Mouse (Mus musculus): ENCODE data around the gene Prr5. TPM values are rescaled to one million over a fixed set of nuclear protein-coding genes. Genes with fewer than 3 reads are reported as not detected.
A peak's percentile ranks its signal among the peaks of the same experiment; 100 is the strongest.

Prr5 gene
- total and polyA plus RNA-seq, 3 experiments: 2.8 to 8.1 (median 4.9) TPM

DNA sequence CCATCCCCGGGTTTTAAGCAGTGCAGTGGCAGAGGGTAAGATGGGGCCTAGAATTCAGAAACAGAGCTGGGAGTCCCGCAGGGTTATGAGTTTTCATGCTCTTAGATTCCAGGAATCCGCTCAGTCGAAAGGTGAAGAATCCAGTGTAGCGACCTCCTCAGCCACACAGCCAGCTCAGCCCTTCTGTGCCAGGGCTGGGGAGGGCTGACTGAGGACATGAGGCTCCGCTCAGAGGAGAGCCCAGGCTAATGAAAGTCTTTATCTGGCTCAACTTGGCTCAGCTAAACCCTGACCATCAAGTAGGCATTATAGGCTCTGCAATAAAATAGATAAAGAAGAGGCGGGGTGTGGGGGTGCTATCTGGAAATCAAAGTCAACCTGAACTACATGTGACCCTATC lies 16.3 kb upstream of the Prr5 start:
- Histone ChIP-seq H3K79me2 (replicated peaks; ENCODE audit: control insufficient read depth, insufficient read depth, low read length) (no peaks in the 10 kb centered on the region), H3K9ac (ENCODE audit: low read depth, low read length) (no peak overlapping the region), H3K4me3 (no peak overlapping the region), H3K27me3 (ENCODE audit: control insufficient read depth, insufficient read depth, low read length) (no peaks in the 10 kb centered on the region), H3K36me3 (ENCODE audit: control insufficient read depth, insufficient read depth, low read length) (no peaks in the 10 kb centered on the region), H3K4me1 (ENCODE audit: control insufficient read depth, insufficient read depth, low read length) (peaks cover 5% of the 10 kb centered on the region), H3K27ac (no peak overlapping the region)
- no peak for TF ChIP-seq POLR2A (IDR thresholded peaks at IDR 0.05; ENCODE audit: insufficient read depth, low read depth, low read length)
- no peak for TF ChIP-seq EP300 (IDR thresholded peaks at IDR 0.05; ENCODE audit: insufficient read depth, low read depth, low read length)
- TF ChIP-seq CTCF (IDR thresholded peaks at IDR 0.05): no peak
- WGBS: 98% methylated on average over 7 of the region's 7 CpGs
- intact Hi-C loops (cut with DNase I): no loop called here
- no peak for DNase-seq

DNA sequence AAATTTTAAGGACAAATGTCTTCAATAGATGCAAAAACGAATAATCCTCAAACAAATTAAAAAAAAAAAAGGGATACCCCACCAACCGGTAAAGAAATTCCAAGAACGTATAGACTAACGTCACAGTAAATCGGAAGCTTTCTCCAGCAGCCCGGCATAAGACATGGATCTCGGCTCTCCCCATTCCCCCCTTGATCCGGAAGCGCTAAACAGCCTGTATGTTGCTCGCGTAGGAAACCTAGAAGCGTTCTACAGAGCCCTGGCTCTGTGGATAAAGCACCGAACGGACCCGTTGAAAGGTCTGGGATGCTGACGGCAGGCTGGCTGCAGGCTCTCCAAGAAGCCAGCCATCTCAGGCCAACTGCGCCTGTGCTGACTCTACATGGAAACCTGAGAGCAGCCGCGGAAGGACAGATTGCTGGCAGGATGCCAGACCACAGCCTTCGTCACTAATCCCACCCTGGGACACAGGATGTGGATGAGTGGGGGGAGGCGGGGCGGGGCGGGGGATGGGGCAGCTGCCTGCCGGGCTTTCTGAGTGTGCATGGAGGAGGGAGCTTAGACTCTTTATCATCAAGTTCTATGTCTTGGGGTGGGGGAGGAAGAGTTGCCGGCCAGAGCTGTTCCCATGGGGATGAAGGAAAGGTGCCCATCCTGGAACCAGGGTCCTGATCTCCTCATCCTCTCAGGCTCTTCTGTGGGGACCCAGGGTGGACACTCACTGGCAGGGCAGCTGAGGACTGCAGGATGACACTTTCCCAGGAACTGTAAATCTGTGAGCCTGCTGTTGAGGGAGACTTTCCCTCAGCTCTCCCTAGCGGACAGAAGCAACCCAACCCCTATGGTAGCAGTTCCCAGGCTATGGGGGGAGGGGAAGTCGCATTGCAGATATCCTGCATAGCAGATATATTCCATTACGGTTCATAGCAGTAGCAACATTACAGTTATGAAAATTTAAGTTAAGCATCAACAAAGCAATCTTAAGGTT lies 15.1 kb upstream of the Prr5 start:
- 5% methylated on average over 28 of the region's 28 CpGs for WGBS
- Histone ChIP-seq H3K4me3 (peak overlapping the region; percentile 28), H3K79me2 (replicated peaks; ENCODE audit: control insufficient read depth, insufficient read depth, low read length) (no peaks in the 10 kb centered on the region), H3K27me3 (ENCODE audit: control insufficient read depth, insufficient read depth, low read length) (no peaks in the 10 kb centered on the region), H3K27ac (peak overlapping the region; percentile 54), H3K36me3 (ENCODE audit: control insufficient read depth, insufficient read depth, low read length) (no peaks in the 10 kb centered on the region), H3K9ac (ENCODE audit: low read depth, low read length) (peak overlapping the region; percentile 57), H3K4me1 (ENCODE audit: control insufficient read depth, insufficient read depth, low read length) (peaks cover 5% of the 10 kb centered on the region)
- intact Hi-C loops (cut with DNase I): no loop called here
- peak; percentile 71 to 80 for DNase-seq
- no peak for TF ChIP-seq POLR2A (IDR thresholded peaks at IDR 0.05; ENCODE audit: insufficient read depth, low read depth, low read length)
- TF ChIP-seq EP300 (IDR thresholded peaks at IDR 0.05; ENCODE audit: insufficient read depth, low read depth, low read length): 0 out of 2 replicates have a peak, but pooled peaks have one; percentile 38
- TF ChIP-seq CTCF (IDR thresholded peaks at IDR 0.05): 0 out of 2 replicates have a peak, but pooled peaks have one; percentile 15

DNA sequence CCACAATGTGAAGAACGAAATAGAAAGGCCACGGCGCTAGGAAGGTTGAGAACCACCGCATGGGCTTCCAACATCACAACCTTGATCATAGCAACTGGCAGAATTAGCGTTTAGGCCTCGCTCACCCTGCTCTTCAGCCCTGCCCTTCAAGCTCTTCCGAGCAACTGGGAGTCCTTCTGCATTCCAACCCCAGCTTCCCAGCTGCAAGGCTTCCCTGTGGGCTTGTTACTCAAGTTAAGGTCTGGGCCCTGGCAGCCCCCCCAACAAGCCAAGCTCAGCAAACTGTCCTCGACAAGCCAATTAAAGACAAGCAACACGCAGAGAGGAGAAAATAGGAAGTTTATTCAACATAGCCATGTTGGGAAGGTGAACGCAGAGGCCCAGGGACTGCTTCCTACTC lies 14.4 kb upstream of the Prr5 start:
- WGBS: 55% methylated on average over 10 of the region's 10 CpGs
- intact Hi-C loops (cut with DNase I): no loop called here
- no peak for TF ChIP-seq CTCF (IDR thresholded peaks at IDR 0.05)
- no peak for TF ChIP-seq EP300 (IDR thresholded peaks at IDR 0.05; ENCODE audit: insufficient read depth, low read depth, low read length)
- no peak for TF ChIP-seq POLR2A (IDR thresholded peaks at IDR 0.05; ENCODE audit: insufficient read depth, low read depth, low read length)

DNA sequence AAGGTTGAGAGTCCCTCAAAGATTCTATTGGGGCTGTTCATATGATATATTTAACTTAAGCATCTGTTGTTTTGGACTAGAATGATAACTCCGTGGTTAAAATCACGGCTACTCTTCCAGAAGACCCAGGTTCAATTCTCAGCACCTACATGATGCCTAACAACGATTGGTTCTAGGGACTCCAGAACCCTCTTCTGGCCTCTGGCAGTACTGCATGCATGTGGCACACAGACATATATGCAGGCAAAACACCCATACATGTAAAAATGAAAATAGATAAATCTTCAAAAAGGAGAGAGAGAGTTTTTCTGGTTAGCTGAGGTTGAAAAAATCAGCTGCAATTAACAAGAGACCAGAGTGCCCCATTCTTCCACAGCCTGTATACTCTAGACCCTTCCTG lies 12.7 kb upstream of the Prr5 start:
- DNase-seq: no peak
- 92% methylated on average over 3 of the region's 3 CpGs for WGBS
- intact Hi-C loops (cut with DNase I): no loop called here

More for the DNA sequence above, 14.4 kb upstream of the Prr5 start:
- Histone ChIP-seq H3K79me2 (replicated peaks; ENCODE audit: control insufficient read depth, insufficient read depth, low read length) (no peaks in the 10 kb centered on the region), H3K27ac (peak overlapping the region; percentile 20; the same call in 1 of the 2 replicates), H3K4me3 (no peak overlapping the region), H3K9ac (ENCODE audit: low read depth, low read length) (no peak overlapping the region), H3K4me1 (ENCODE audit: control insufficient read depth, insufficient read depth, low read length) (peaks cover 5% of the 10 kb centered on the region), H3K27me3 (ENCODE audit: control insufficient read depth, insufficient read depth, low read length) (no peaks in the 10 kb centered on the region), H3K36me3 (ENCODE audit: control insufficient read depth, insufficient read depth, low read length) (no peaks in the 10 kb centered on the region)
- DNase-seq: no peak

DNA sequence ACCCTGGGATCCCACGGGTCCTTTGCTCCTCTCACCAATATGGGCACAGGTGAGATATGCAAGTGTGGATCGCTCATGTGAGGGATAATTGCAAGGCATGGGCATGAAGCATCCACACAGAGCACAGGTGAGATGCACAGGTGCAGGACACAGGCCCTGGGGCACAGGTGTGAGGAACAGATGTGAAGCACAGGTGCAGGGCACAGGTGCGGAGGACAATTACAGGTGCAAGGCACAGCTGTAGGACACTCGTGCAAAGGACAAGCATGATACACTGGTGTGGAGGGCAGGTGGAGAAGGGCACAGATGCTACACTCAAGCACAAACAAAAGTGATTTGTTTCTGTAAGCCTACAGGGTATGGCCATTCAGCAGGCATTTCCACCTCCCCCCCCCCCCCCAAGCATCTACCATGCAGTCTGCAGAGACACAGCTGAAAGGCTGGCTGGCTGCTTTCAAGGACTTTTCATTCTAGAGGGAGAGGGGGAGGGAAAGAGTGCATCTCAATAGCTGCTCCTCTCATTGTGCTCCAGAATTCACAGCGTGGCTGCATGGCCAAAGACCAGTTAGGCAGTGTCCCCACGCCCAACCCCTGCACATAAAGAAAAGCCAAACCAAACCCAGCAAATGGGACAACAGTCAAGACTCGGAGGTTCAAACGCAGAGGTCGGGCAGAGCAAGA lies 11.9 kb upstream of the Prr5 start:
- TF ChIP-seq EP300 (IDR thresholded peaks at IDR 0.05; ENCODE audit: insufficient read depth, low read depth, low read length) (no peak), CTCF (IDR thresholded peaks at IDR 0.05) (no peak), POLR2A (IDR thresholded peaks at IDR 0.05; ENCODE audit: insufficient read depth, low read depth, low read length) (no peak)
- H3K27me3 ChIP-seq (ENCODE audit: control insufficient read depth, insufficient read depth, low read length): no peaks in the 10 kb centered on the region
- H3K79me2 ChIP-seq (replicated peaks; ENCODE audit: control insufficient read depth, insufficient read depth, low read length): no peaks in the 10 kb centered on the region
- no peak overlapping the region for H3K9ac ChIP-seq (ENCODE audit: low read depth, low read length)
- 72% methylated on average over 9 of the region's 9 CpGs for WGBS
- H3K27ac ChIP-seq: no peak overlapping the region
- no peaks in the 10 kb centered on the region for H3K36me3 ChIP-seq (ENCODE audit: control insufficient read depth, insufficient read depth, low read length)
- intact Hi-C loops (cut with DNase I): no loop called here
- peaks cover 5% of the 10 kb centered on the region for H3K4me1 ChIP-seq (ENCODE audit: control insufficient read depth, insufficient read depth, low read length)
- H3K4me3 ChIP-seq: no peak overlapping the region
- DNase-seq: no peak

More for the DNA sequence above, 12.7 kb upstream of the Prr5 start:
- TF ChIP-seq POLR2A (IDR thresholded peaks at IDR 0.05; ENCODE audit: insufficient read depth, low read depth, low read length) (no peak), CTCF (IDR thresholded peaks at IDR 0.05) (peak; percentile 32)
- Histone ChIP-seq H3K79me2 (replicated peaks; ENCODE audit: control insufficient read depth, insufficient read depth, low read length) (no peaks in the 10 kb centered on the region), H3K36me3 (ENCODE audit: control insufficient read depth, insufficient read depth, low read length) (no peaks in the 10 kb centered on the region), H3K27me3 (ENCODE audit: control insufficient read depth, insufficient read depth, low read length) (no peaks in the 10 kb centered on the region), H3K4me1 (ENCODE audit: control insufficient read depth, insufficient read depth, low read length) (peaks cover 5% of the 10 kb centered on the region), H3K4me3 (no peak overlapping the region), H3K9ac (ENCODE audit: low read depth, low read length) (no peak overlapping the region), H3K27ac (no peak overlapping the region)
